Mouse (Mus musculus) E14TG2a.4 (cell line): ENCODE data around the gene Gmds.

ENCODE experiments used
- CTCF ChIP-seq: conservative IDR thresholded peaks from 2 replicates; pipeline ENCODE4 v1.5.1; 2014; ENCODE audit warnings: low read length
- NANOG ChIP-seq: IDR thresholded peaks from 2 replicates; pipeline ENCODE4 v1.6.1; 2014; ENCODE audit warnings: borderline replicate concordance, low read length, mixed read lengths
- POU5F1 ChIP-seq: IDR thresholded peaks from 2 replicates; pipeline ENCODE4 v1.6.1; 2014; ENCODE audit warnings: low read length, borderline replicate concordance

DNA sequence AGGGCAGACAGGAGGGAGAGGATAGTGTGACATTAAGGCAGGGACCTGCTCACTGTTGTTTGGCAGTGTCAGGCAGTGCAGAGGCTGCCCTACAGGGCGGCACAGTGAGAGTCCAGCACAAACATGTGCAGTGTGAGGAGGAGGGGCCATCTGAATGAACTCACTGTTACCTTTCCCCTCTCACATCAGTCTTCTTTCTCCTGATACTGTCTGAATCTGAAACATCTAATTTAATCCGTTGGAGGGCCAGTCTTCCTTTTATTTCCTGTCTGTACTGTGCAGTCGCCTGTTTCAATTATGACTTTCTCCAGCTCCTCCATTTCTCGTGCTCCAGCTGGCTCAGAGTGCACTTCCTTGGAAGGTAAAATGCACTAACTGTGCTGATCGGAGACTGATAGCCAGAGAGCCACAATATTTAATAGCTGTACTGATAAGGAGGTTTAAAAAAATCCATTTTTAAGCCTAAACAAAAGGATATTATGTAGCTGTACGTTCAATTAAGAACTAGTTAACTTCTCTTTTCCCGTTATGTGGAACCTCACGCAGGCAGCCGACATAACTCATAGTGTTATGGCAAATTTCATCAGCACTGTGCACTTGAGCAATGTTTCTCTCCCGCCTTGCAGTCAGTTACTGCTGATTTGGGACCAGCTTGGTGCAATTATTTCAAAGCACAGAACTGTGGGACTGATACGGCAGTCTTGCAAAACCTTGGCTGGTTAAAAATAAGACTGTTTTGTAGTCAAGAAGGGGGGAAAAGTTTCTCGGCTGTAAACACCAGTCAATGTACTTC is 345.9 kb downstream of the Gmds start:
- no peak for TF ChIP-seq CTCF
- TF ChIP-seq NANOG: no peak
- TF ChIP-seq POU5F1: no peak
